Mouse (Mus musculus) right cerebral cortex, postnatal 4 days (tissue): Measurements from ENCODE around the gene Slc9a3r2.

ENCODE experiments used
- DNase-seq: peaks from one replicate; pipeline ENCODE4 v3.0.0-alpha.2; 2022

Slc9a3r2 gene

GRCm38 (mm10) chr17:24591695-24592094 is 58.4 kb downstream of the Slc9a3r2 start:
- no peak for DNase-seq

GRCm38 (mm10) chr17:24590943-24591342 is 59.2 kb downstream of the Slc9a3r2 start:
- no peak for DNase-seq
